Mouse (Mus musculus): ENCODE data around the gene Otulin.

- no peak for TF ChIP-seq CTCF (IDR thresholded peaks at IDR 0.05; ENCODE audit: low read depth, low read length)
- no peak for TF ChIP-seq POLR2A (IDR thresholded peaks at IDR 0.05; ENCODE audit: borderline replicate concordance, low read depth, low read length)
Measured at GRCm38 (mm10) chr15:27519857-27520256, 110.6 kb downstream of the Otulin start.
